Mouse (Mus musculus): ENCODE results near the gene Nptn.

Gene Nptn

GRCm38 (mm10) chr9:58649265-58649626 is 67.2 kb downstream of the Nptn start:
- no peak for DNase-seq (ENCODE audit: low read depth in 2 of 2, low spot score in 2 of 2)

DNA sequence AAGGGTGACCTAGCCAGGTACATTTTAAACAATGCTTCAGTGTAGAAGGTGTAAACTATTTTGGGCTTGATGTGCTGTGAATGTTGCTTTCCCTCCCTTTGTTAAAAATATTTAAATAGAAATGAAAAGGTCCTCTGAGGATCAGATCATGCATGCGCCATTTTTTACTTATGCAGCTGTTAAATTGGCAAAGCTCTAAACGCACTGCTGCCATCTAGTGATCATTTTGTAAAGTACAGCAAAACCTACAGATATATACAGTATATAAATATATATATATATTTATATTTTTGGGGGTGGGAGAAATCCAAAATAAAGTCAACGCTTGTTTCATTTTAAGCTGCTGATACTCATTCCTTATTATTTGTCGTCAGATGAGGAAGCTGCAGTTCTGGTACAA is 70.0 kb downstream of the Nptn start:
- peak; percentile 26 to 45 for DNase-seq (ENCODE audit: low read depth in 2 of 2, low spot score in 2 of 2)

GRCm38 (mm10) chr9:58654494-58654893 is 72.5 kb downstream of the Nptn start:
- DNase-seq (ENCODE audit: low read depth in 2 of 2, low spot score in 2 of 2): no peak

DNA sequence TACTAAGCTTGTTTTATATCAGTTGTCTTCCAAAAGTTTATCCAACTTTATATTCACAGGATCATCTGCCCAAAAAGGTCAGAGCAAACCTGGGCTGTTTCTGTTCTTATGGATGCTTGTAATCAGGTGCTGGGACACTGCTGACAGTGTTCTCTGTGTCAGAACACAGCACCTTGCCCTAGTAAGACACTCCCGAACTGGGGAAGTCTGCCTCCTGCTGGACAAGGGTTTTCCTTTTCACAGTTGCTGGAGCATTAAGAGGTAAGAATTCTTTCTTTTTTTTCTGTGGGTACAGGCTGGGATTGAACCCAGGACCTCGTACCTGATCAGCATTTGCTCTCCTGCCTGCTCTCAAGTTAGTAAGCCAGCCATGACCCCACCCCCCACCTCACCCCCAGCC is 74.4 kb downstream of the Nptn start:
- DNase-seq (ENCODE audit: low read depth in 2 of 2, low spot score in 2 of 2): no peak

- no peak for DNase-seq (ENCODE audit: low read depth in 2 of 2, low spot score in 2 of 2)
Observed at GRCm38 (mm10) chr9:58656824-58657223, 74.8 kb downstream of the Nptn start.

- no peak for DNase-seq (ENCODE audit: low read depth in 2 of 2, low spot score in 2 of 2)
Observed at GRCm38 (mm10) chr9:58657735-58658512, 75.9 kb downstream of the Nptn start.

DNA sequence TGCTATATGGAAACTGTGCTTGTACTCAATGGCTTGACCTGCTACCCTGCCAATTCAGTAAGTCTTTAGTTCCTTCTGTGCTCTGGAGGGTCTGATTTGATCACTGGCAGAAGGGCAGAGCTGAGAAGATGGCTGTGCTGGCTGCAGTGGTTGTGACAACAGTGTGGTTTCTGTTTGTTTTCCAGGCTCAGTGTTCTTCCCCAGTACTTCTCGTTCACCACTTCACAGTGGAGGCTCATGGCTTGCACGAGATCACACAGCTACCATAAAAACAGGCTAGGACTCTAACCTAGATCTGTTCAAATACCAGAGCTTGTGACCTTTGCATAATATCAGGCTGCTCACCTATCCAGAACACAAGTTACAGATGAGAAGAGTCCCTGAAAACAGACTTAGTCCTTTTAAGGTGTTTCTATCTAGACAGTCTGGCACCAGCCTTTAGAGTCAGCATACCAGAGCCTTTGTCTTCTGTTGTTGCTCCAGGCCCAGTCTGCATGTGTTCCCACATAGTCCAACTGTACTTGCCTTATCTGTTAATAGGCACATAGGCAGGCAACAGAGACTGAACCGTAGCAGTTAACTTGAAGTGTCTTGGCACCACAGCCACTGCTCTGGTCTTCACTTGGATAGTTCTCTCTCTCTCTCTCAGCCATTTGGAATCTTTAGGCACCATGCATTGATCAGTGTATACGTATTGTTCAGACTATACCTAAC is 76.7 kb downstream of the Nptn start:
- no peak for DNase-seq (ENCODE audit: low read depth in 2 of 2, low spot score in 2 of 2)

- no peak for DNase-seq (ENCODE audit: low read depth in 2 of 2, low spot score in 2 of 2)
Observed at GRCm38 (mm10) chr9:58659331-58659730, 77.3 kb downstream of the Nptn start.

- DNase-seq (ENCODE audit: low read depth in 2 of 2, low spot score in 2 of 2): no peak
Observed at GRCm38 (mm10) chr9:58659989-58660388, 77.9 kb downstream of the Nptn start.

GRCm38 (mm10) chr9:58660673-58661072 is 78.6 kb downstream of the Nptn start:
- DNase-seq (ENCODE audit: low read depth in 2 of 2, low spot score in 2 of 2): no peak

DNA sequence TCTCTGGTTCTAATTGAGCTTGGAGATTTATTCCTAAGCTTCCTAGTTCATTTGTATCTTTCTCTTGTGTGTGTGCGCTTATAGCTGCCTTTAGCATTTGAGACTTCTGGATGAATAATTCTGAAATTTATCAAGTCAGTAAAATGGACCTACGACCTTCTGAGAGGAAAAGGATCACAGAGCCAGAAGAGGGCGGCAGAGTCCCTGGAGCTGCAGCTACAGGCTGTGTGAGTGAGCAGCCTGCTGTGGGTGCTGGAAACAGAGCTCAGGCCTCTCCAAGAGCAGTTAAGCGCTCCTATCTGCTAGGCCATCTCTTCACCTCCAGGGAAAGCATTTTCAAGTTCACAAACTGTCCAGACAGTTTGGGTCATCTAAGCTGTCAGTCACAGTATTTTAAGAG is 80.0 kb downstream of the Nptn start:
- no peak for DNase-seq (ENCODE audit: low read depth in 2 of 2, low spot score in 2 of 2)

GRCm38 (mm10) chr9:58662791-58663190 is 80.8 kb downstream of the Nptn start:
- DNase-seq (ENCODE audit: low read depth in 2 of 2, low spot score in 2 of 2): no peak

GRCm38 (mm10) chr9:58665492-58665891 is 83.5 kb downstream of the Nptn start:
- DNase-seq (ENCODE audit: low read depth in 2 of 2, low spot score in 2 of 2): no peak

DNA sequence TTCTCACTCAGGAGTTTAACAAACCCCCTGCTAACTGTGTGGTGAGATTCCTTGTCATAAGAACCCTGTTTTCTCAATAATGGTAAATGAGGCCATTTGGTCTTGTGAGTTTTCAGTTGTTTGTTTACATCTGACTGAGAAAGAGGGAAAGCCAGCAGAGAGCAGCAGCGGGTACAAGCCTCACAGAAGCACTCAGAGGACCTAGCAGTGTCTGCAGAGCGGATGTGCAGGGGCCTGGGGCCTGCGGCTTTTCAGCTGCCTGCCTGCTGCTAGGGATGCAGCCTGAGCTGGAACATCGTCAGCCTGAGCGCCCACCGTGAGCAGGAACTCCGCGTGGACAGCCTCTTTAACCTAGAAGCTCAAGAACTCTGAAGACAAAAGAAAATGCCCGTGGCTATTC is 84.2 kb downstream of the Nptn start:
- no peak for DNase-seq (ENCODE audit: low read depth in 2 of 2, low spot score in 2 of 2)

- DNase-seq (ENCODE audit: low read depth in 2 of 2, low spot score in 2 of 2): no peak
Observed at GRCm38 (mm10) chr9:58667244-58667643, 85.2 kb downstream of the Nptn start.

DNA sequence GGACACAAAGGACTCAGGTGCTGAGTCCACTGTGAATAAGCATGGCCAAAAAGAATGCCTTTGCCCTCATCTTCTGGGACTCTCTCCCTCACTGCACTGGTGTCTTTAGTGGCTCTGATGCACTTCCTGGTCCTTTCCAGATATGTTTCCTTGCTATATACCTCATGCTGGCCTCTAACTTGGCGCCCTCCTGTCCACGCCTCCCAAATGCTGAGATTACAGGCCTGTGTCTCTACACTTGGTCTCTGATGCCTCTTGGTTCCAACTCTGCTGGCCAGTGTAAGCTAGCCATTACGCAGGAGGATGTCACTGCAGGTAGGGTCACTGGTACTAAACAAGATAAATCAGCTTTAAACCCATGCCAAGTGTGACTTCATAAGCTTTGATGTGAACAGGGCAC is 86.1 kb downstream of the Nptn start:
- DNase-seq (ENCODE audit: low read depth in 2 of 2, low spot score in 2 of 2): no peak

DNA sequence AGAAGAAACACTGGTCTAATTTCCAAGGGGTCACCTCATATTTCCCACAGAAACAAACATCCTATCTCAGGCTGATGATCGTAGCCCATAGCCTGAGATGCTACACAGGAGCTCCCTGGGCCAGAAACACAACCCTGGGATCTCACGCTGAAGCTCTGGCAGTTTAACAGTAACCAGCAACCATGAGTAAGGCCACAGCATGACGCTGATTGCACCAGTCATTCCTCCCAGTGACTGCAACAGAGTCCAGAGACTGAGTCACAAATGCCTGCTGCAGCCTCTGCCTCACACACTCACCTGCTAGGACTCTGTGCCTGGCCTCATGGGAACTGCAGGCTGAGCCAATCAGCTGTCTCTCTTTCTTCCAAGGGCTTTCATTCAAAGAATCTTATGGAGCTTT is 87.0 kb downstream of the Nptn start:
- no peak for DNase-seq (ENCODE audit: low read depth in 2 of 2, low spot score in 2 of 2)

DNA sequence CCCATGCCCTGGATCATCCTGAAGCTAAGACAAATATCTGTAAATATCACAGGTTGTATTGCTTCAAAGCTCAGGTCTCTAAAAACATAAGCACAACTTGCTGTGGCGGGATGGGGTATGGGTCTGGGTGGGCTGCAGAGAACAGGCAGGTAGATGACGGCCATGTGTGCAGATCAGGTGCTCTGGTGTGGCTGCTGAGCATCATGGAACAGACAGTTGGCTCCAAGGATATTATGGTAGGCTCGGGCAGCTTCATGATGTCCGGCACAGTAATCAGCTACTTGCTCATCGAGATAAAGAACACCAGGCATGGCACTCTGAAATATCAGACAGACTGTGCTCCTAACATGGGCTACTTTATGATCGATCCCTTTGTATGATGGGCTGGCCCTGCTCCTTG is 87.8 kb downstream of the Nptn start:
- no peak for DNase-seq (ENCODE audit: low read depth in 2 of 2, low spot score in 2 of 2)

GRCm38 (mm10) chr9:58672474-58672873 is 90.4 kb downstream of the Nptn start:
- DNase-seq (ENCODE audit: low read depth in 2 of 2, low spot score in 2 of 2): no peak

DNA sequence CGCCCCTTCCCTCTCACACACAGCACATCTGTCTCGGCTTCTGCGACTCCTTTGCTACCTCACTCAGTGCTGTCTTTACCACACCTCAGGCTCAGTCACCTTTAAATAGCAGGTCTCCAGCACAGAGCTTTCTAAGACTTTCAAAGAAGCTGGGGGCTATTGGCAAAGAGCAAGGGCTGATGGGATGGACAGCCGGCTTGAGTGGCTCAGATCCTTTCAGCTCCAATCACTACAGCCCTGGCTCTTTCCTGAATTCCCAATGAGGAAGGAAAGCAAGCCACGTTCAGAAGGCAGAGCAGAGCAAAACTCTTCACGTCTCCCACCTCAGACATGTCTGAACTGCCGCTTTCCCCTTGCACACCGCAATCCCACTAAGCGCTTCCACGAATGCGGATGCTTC is 92.7 kb downstream of the Nptn start:
- no peak for DNase-seq (ENCODE audit: low read depth in 2 of 2, low spot score in 2 of 2)

DNA sequence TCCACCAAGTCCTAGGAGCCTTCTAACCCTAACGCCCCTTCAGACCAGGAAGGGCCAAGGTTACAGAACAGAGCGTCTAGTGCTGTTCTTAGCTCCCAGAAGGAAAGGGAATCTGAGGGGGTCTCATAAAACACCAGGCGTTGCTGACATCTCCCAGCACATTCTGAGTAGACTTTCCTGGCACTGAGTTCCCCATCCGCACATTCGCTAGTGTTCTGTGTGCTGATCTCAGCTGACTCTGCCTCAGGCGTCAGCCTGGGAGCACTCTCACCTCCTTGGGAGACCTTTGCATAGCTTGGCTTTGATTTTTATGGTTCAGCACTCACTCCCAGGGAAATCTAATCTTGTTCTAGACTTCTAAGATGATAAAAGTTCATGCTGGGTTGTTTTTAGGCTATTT is 93.3 kb downstream of the Nptn start:
- DNase-seq (ENCODE audit: low read depth in 2 of 2, low spot score in 2 of 2): no peak

GRCm38 (mm10) chr9:58681411-58681810 is 99.4 kb downstream of the Nptn start:
- no peak for DNase-seq (ENCODE audit: low read depth in 2 of 2, low spot score in 2 of 2)

GRCm38 (mm10) chr9:58682106-58682505 is 100.1 kb downstream of the Nptn start:
- no peak for DNase-seq (ENCODE audit: low read depth in 2 of 2, low spot score in 2 of 2)
